Mouse (Mus musculus) neural tube, embryonic 13.5 days (tissue): ENCODE measurements around the gene Rilpl1. TPM values are rescaled to one million over a fixed set of nuclear protein-coding genes. Genes with fewer than 3 reads are reported as not detected.
"Not testable (repeated sequence)": the region's sequence is repeated elsewhere in the genome, so short reads cannot be mapped to it uniquely, and the experiment has no call there.

ENCODE experiments used
- ATAC-seq: fragments of 200-750 bp; cut with Nextera tagmentation; 2 replicates; pipeline ENCODE4 v1.8.0; 2017; ENCODE audit warnings: low read depth, mild to moderate bottlenecking, moderate TSS enrichment, moderate library complexity
- H3K27ac ChIP-seq: fragments of 300-500 bp; sonication (generic); replicated peaks from 2 replicates; pipeline ENCODE4 v1.5.1; 2015; ENCODE audit warnings: moderate library complexity, mild to moderate bottlenecking, inconsistent platforms
- H3K27me3 ChIP-seq: fragments of 300-500 bp; sonication (generic); 2 replicates; pipeline ENCODE4 v1.6.1; 2015; ENCODE audit warnings: mild to moderate bottlenecking, inconsistent platforms
- H3K36me3 ChIP-seq: fragments of 300-500 bp; sonication (generic); 2 replicates; pipeline ENCODE4 v1.6.1; 2015; ENCODE audit warnings: mild to moderate bottlenecking, inconsistent platforms
- H3K4me1 ChIP-seq: fragments of 300-500 bp; sonication (generic); replicated peaks from 2 replicates; pipeline ENCODE4 v1.6.1; 2015; ENCODE audit warnings: inconsistent platforms
- H3K4me2 ChIP-seq: fragments of 300-500 bp; sonication (generic); 2 replicates; pipeline ENCODE4 v1.6.1; 2015; ENCODE audit warnings: inconsistent platforms, mild to moderate bottlenecking, moderate library complexity
- H3K4me3 ChIP-seq: fragments of 300-500 bp; sonication (generic); 2 replicates; pipeline ENCODE4 v1.5.1; 2015; ENCODE audit warnings: mild to moderate bottlenecking, inconsistent platforms
- H3K9ac ChIP-seq: fragments of 300-500 bp; sonication (generic); 2 replicates; pipeline ENCODE4 v1.6.1; 2015; ENCODE audit warnings: moderate library complexity, mild to moderate bottlenecking, inconsistent platforms
- H3K9me3 ChIP-seq: fragments of 300-500 bp; sonication (generic); 2 replicates; pipeline ENCODE4 v1.6.1; 2016; ENCODE audit warnings: inconsistent platforms
- WGBS: fragments of 180-500 bp; shearing (Covaris S2); methylation state at CpG from one replicate; pipeline ENCODE4 v1.1.7; 2015; 5-methylcytosine and 5-hydroxymethylcytosine counted together
- polyA plus RNA-seq: library from polyadenylated mRNA; unstranded; fragments of >200 nt; fragmentation: Nextera tagmentation; extraction: Ambion mirVana; gene quantifications from 2 replicates; pipeline ENCODE4 v1.2.1, GENCODE M21; 2015

Gene Rilpl1
- polyA plus RNA-seq, 1 experiment from 2014 or later = 14.4 TPM

GRCm38 (mm10) chr5:124462297-124463025 lies 68.7 kb downstream of the Rilpl1 start:
- Histone ChIP-seq H3K4me2 (no peak overlapping the region), H3K9ac (no peak overlapping the region), H3K27me3 (no peaks in the 10 kb centered on the region), H3K27ac (no peak overlapping the region), H3K4me3 (no peak overlapping the region), H3K4me1 (no peaks in the 10 kb centered on the region), H3K36me3 (peaks cover 69% of the 10 kb centered on the region), H3K9me3 (no peaks in the 10 kb centered on the region)
- no peak for ATAC-seq
- 90% methylated on average over 8 of the region's 8 CpGs for WGBS

GRCm38 (mm10) chr5:124460922-124461321 lies 70.3 kb downstream of the Rilpl1 start:
- not testable (repeated sequence) for H3K9me3 ChIP-seq, H3K27me3 ChIP-seq, H3K4me2 ChIP-seq, H3K4me1 ChIP-seq, H3K4me3 ChIP-seq, ATAC-seq, H3K9ac ChIP-seq, H3K27ac ChIP-seq
- 95% methylated on average over 14 of the region's 14 CpGs for WGBS
- peaks cover 79% of the 10 kb centered on the region for H3K36me3 ChIP-seq

GRCm38 (mm10) chr5:124456762-124457161 lies 74.4 kb downstream of the Rilpl1 start:
- no peak for ATAC-seq
- no peak overlapping the region for H3K27ac ChIP-seq
- no peaks in the 10 kb centered on the region for H3K9me3 ChIP-seq
- WGBS = 93% methylated on average over 6 of the region's 6 CpGs
- no peaks in the 10 kb centered on the region for H3K27me3 ChIP-seq
- H3K4me2 ChIP-seq = no peak overlapping the region
- no peaks in the 10 kb centered on the region; the same call in 1 of the 2 replicates for H3K4me1 ChIP-seq
- H3K4me3 ChIP-seq = no peak overlapping the region
- H3K36me3 ChIP-seq = peaks cover 96% of the 10 kb centered on the region
- no peak overlapping the region for H3K9ac ChIP-seq

- no peaks in the 10 kb centered on the region for H3K9me3 ChIP-seq
- H3K36me3 ChIP-seq = peaks cover 97% of the 10 kb centered on the region
- H3K4me2 ChIP-seq = no peak overlapping the region
- H3K4me1 ChIP-seq = peaks cover 8% of the 10 kb centered on the region
- ATAC-seq = no peak
- H3K27ac ChIP-seq = no peak overlapping the region; the same call in 1 of the 2 replicates
- 72% methylated on average over 1 of the region's 1 CpGs for WGBS
- 0 out of 2 replicates have a peak overlapping the region, but pooled peaks have one; percentile 12 for H3K9ac ChIP-seq
- H3K27me3 ChIP-seq = no peaks in the 10 kb centered on the region
- H3K4me3 ChIP-seq = no peak overlapping the region
These were observed 77.1 kb downstream of the Rilpl1 start for GRCm38 (mm10) chr5:124454082-124454419.

- H3K4me1 ChIP-seq = peaks cover 10% of the 10 kb centered on the region
- H3K4me3 ChIP-seq = no peak overlapping the region
- 87% methylated on average over 13 of the region's 13 CpGs for WGBS
- no peaks in the 10 kb centered on the region for H3K9me3 ChIP-seq
- peaks cover 97% of the 10 kb centered on the region for H3K36me3 ChIP-seq
- ATAC-seq = no peak
- H3K9ac ChIP-seq = 0 out of 2 replicates have a peak overlapping the region, but pooled peaks have one; percentile 12
- H3K4me2 ChIP-seq = no peak overlapping the region
- H3K27ac ChIP-seq = peak overlapping the region; percentile 28; the same call in 1 of the 2 replicates
- H3K27me3 ChIP-seq = no peaks in the 10 kb centered on the region
These were observed 77.7 kb downstream of the Rilpl1 start for GRCm38 (mm10) chr5:124453339-124454081.

GRCm38 (mm10) chr5:124452494-124453228 lies 78.5 kb downstream of the Rilpl1 start:
- Histone ChIP-seq H3K36me3 (peaks cover 97% of the 10 kb centered on the region), H3K4me3 (no peak overlapping the region), H3K4me2 (no peak overlapping the region), H3K27me3 (no peaks in the 10 kb centered on the region), H3K4me1 (peaks cover 10% of the 10 kb centered on the region), H3K27ac (peak overlapping the region; percentile 28; the same call in 1 of the 2 replicates), H3K9ac (no peak overlapping the region), H3K9me3 (no peaks in the 10 kb centered on the region)
- 82% methylated on average over 15 of the region's 15 CpGs for WGBS
- no peak for ATAC-seq

- Histone ChIP-seq H3K27me3 (no peaks in the 10 kb centered on the region), H3K4me3 (no peak overlapping the region), H3K4me1 (peaks cover 28% of the 10 kb centered on the region), H3K9me3 (no peaks in the 10 kb centered on the region), H3K9ac (no peak overlapping the region), H3K36me3 (peaks cover 86% of the 10 kb centered on the region), H3K4me2 (no peak overlapping the region), H3K27ac (no peak overlapping the region)
- 87% methylated on average over 16 of the region's 16 CpGs for WGBS
- ATAC-seq = no peak
These were observed 80.4 kb downstream of the Rilpl1 start for GRCm38 (mm10) chr5:124450641-124451340.

GRCm38 (mm10) chr5:124450051-124450450 lies 81.1 kb downstream of the Rilpl1 start:
- Histone ChIP-seq H3K4me2 (no peak overlapping the region), H3K9ac (no peak overlapping the region), H3K27ac (no peak overlapping the region), H3K4me1 (peaks cover 28% of the 10 kb centered on the region), H3K27me3 (no peaks in the 10 kb centered on the region), H3K36me3 (peaks cover 78% of the 10 kb centered on the region), H3K4me3 (no peak overlapping the region), H3K9me3 (no peaks in the 10 kb centered on the region)
- ATAC-seq = no peak
- 90% methylated on average over 7 of the region's 7 CpGs for WGBS

- no peak overlapping the region for H3K4me3 ChIP-seq
- ATAC-seq = no peak
- no peak overlapping the region for H3K4me2 ChIP-seq
- peaks cover 73% of the 10 kb centered on the region for H3K36me3 ChIP-seq
- H3K27me3 ChIP-seq = no peaks in the 10 kb centered on the region
- WGBS = 66% methylated on average over 6 of the region's 6 CpGs
- peaks cover 34% of the 10 kb centered on the region for H3K4me1 ChIP-seq
- no peak overlapping the region for H3K9ac ChIP-seq
- no peaks in the 10 kb centered on the region for H3K9me3 ChIP-seq
- no peak overlapping the region for H3K27ac ChIP-seq
These were observed 81.7 kb downstream of the Rilpl1 start for GRCm38 (mm10) chr5:124449494-124449893.

GRCm38 (mm10) chr5:124446301-124446881 lies 84.8 kb downstream of the Rilpl1 start:
- Histone ChIP-seq H3K4me2 (peak overlapping the region; percentile 94), H3K27me3 (no peaks in the 10 kb centered on the region), H3K9ac (peak overlapping the region; percentile 97), H3K36me3 (peaks cover 43% of the 10 kb centered on the region), H3K9me3 (no peaks in the 10 kb centered on the region), H3K27ac (peak overlapping the region; percentile 86; the same call in 1 of the 2 replicates), H3K4me3 (peak overlapping the region; percentile 93), H3K4me1 (peaks cover 35% of the 10 kb centered on the region)
- WGBS = 4% methylated on average over 15 of the region's 15 CpGs
- ATAC-seq = peak; percentile 29

GRCm38 (mm10) chr5:124445621-124446293 lies 85.4 kb downstream of the Rilpl1 start:
- Histone ChIP-seq H3K36me3 (peaks cover 37% of the 10 kb centered on the region), H3K4me1 (peaks cover 38% of the 10 kb centered on the region), H3K27ac (peak overlapping the region; percentile 86), H3K4me3 (peak overlapping the region; percentile 93), H3K9ac (peak overlapping the region; percentile 97), H3K4me2 (peak overlapping the region; percentile 94), H3K27me3 (no peaks in the 10 kb centered on the region), H3K9me3 (no peaks in the 10 kb centered on the region)
- under 1% methylated on average over 60 of the region's 77 CpGs for WGBS
- peak; percentile 69 for ATAC-seq
